Mouse (Mus musculus) forebrain, embryonic 14.5 days (tissue): Measurements from ENCODE around the gene Mtx1. TPM values are rescaled to one million over a fixed set of nuclear protein-coding genes. Genes with fewer than 3 reads are reported as not detected.

ENCODE experiments used
- ATAC-seq: fragments of 200-750 bp; cut with Nextera tagmentation; 2 replicates; pipeline ENCODE4 v1.8.0; 2017; ENCODE audit warnings: mild to moderate bottlenecking, moderate library complexity
- DNase-seq: peaks from one replicate; pipeline ENCODE4 v3.0.0-alpha.2; 2015; ENCODE audit warnings: low spot score
- H3K27ac ChIP-seq: fragments of 300-500 bp; sonication (generic); 2 replicates; pipeline ENCODE4 v1.5.1; 2014; ENCODE audit warnings: low read depth, mild to moderate bottlenecking, control low read depth, low read length, moderate library complexity
- H3K27me3 ChIP-seq: fragments of 300-500 bp; sonication (generic); replicated peaks from 2 replicates; pipeline ENCODE4 v1.6.1; 2014; ENCODE audit warnings: low read length, control low read depth, mixed read lengths; ENCODE audit not compliant: control insufficient read depth, insufficient read depth
- H3K36me3 ChIP-seq: fragments of 300-500 bp; sonication (generic); 2 replicates; pipeline ENCODE4 v1.6.1; 2014; ENCODE audit warnings: low read length, control low read depth; ENCODE audit not compliant: control insufficient read depth, insufficient read depth
- H3K4me1 ChIP-seq: fragments of 300-500 bp; sonication (generic); 2 replicates; pipeline ENCODE4 v1.6.1; 2014; ENCODE audit warnings: antibody characterized with exemption, low read length, control low read depth; ENCODE audit not compliant: control insufficient read depth, insufficient read depth
- H3K4me2 ChIP-seq: fragments of 300-500 bp; sonication (generic); 2 replicates; pipeline ENCODE4 v1.6.1; 2014; ENCODE audit warnings: mild to moderate bottlenecking, control low read depth, low read length
- H3K4me3 ChIP-seq: fragments of 300-500 bp; sonication (generic); 2 replicates; pipeline ENCODE4 v1.5.1; 2014; ENCODE audit warnings: low read depth, low read length, control low read depth
- H3K9ac ChIP-seq: fragments of 300-500 bp; sonication (generic); 2 replicates; pipeline ENCODE4 v1.6.1; 2014; ENCODE audit warnings: mild to moderate bottlenecking, low read length, control low read depth, moderate library complexity
- H3K9me3 ChIP-seq: fragments of 300-500 bp; sonication (generic); replicated peaks from 2 replicates; pipeline ENCODE4 v1.6.1; 2016; ENCODE audit warnings: low read length, control low read depth, mixed read lengths; ENCODE audit not compliant: control insufficient read depth
- WGBS: fragments of 180-500 bp; shearing (Covaris S2); extraction: QIAGEN DNeasy Blood & Tissue Kit; methylation state at CpG from one replicate; pipeline ENCODE4 v1.1.7; 2014; 5-methylcytosine and 5-hydroxymethylcytosine counted together
- polyA plus RNA-seq: library from polyadenylated mRNA; unstranded; fragments of >200 nt; fragmentation: Nextera tagmentation; extraction: Ambion mirVana; gene quantifications from 2 replicates; pipeline ENCODE4 v1.2.1, GENCODE M21; 2014

Mtx1 gene
- polyA plus RNA-seq, 1 experiment from 2014 or later = 182 TPM

GRCm38 (mm10) chr3:89232614-89233013, 5.7 kb upstream of the Mtx1 start:
- peaks cover 50% of the 10 kb centered on the region for H3K36me3 ChIP-seq
- DNase-seq = no peak
- H3K4me3 ChIP-seq = no peak overlapping the region
- H3K27me3 ChIP-seq = no peaks in the 10 kb centered on the region
- WGBS = 83% methylated on average over 6 of the region's 6 CpGs
- 0 out of 2 replicates have a peak, but pooled peaks cover 8% of the 10 kb centered on the region for H3K4me1 ChIP-seq
- no peak overlapping the region for H3K4me2 ChIP-seq
- H3K27ac ChIP-seq = no peak overlapping the region
- H3K9me3 ChIP-seq = no peaks in the 10 kb centered on the region
- ATAC-seq = no peak
- H3K9ac ChIP-seq = no peak overlapping the region

GRCm38 (mm10) chr3:89231772-89232275, 4.9 kb upstream of the Mtx1 start:
- H3K4me1 ChIP-seq = peaks cover 8% of the 10 kb centered on the region; the same call in 1 of the 2 replicates

GRCm38 (mm10) chr3:89231345-89231744, 4.5 kb upstream of the Mtx1 start:
- H3K27me3 ChIP-seq = no peaks in the 10 kb centered on the region
- no peak for ATAC-seq
- H3K4me1 ChIP-seq = peaks cover 13% of the 10 kb centered on the region
- DNase-seq = no peak
- no peak overlapping the region for H3K4me2 ChIP-seq
- H3K9ac ChIP-seq = no peak overlapping the region
- H3K27ac ChIP-seq = no peak overlapping the region
- 83% methylated on average over 7 of the region's 7 CpGs for WGBS
- H3K9me3 ChIP-seq = no peaks in the 10 kb centered on the region
- peaks cover 40% of the 10 kb centered on the region for H3K36me3 ChIP-seq
- H3K4me3 ChIP-seq = no peak overlapping the region

More at GRCm38 (mm10) chr3:89231772-89232275, 4.9 kb upstream of the Mtx1 start:
- Histone ChIP-seq H3K27me3 (no peaks in the 10 kb centered on the region), H3K4me3 (no peak overlapping the region), H3K4me2 (no peak overlapping the region), H3K9ac (no peak overlapping the region), H3K9me3 (no peaks in the 10 kb centered on the region), H3K27ac (no peak overlapping the region), H3K36me3 (peaks cover 42% of the 10 kb centered on the region)
- DNase-seq = no peak
- no peak for ATAC-seq
- WGBS = 79% methylated on average over 16 of the region's 16 CpGs

- peaks cover 21% of the 10 kb centered on the region for H3K4me1 ChIP-seq
- DNase-seq = no peak
- WGBS = 88% methylated on average over 2 of the region's 2 CpGs
- no peak for ATAC-seq
- H3K4me2 ChIP-seq = no peak overlapping the region
- H3K36me3 ChIP-seq = peaks cover 32% of the 10 kb centered on the region
- no peak overlapping the region for H3K27ac ChIP-seq
- H3K9me3 ChIP-seq = no peaks in the 10 kb centered on the region
- no peak overlapping the region for H3K4me3 ChIP-seq
- no peaks in the 10 kb centered on the region for H3K27me3 ChIP-seq
- H3K9ac ChIP-seq = no peak overlapping the region
Observed at GRCm38 (mm10) chr3:89230561-89230960, 3.7 kb upstream of the Mtx1 start.

- no peak overlapping the region; the same call in 1 of the 2 replicates for H3K4me2 ChIP-seq
- H3K27me3 ChIP-seq = no peaks in the 10 kb centered on the region
- peaks cover 20% of the 10 kb centered on the region for H3K36me3 ChIP-seq
- no peak overlapping the region for H3K4me3 ChIP-seq
- 54% methylated on average over 4 of the region's 4 CpGs for WGBS
- H3K4me1 ChIP-seq = peaks cover 33% of the 10 kb centered on the region
- no peaks in the 10 kb centered on the region for H3K9me3 ChIP-seq
- no peak for ATAC-seq
- no peak overlapping the region for H3K27ac ChIP-seq
- no peak overlapping the region for H3K9ac ChIP-seq
- DNase-seq = no peak
Observed at GRCm38 (mm10) chr3:89229276-89229675, 2.4 kb upstream of the Mtx1 start.

- no peaks in the 10 kb centered on the region for H3K27me3 ChIP-seq
- H3K36me3 ChIP-seq = peaks cover 20% of the 10 kb centered on the region
- peak within 1 kb of the TSS; percentile 85; the same call in 1 of the 2 replicates for H3K9ac ChIP-seq
- H3K4me2 ChIP-seq = peak within 1 kb of the TSS; percentile 72
- peak within 1 kb of the TSS; percentile 94 for H3K27ac ChIP-seq
- DNase-seq (no peak), ATAC-seq (no peak)
- H3K9me3 ChIP-seq = no peaks in the 10 kb centered on the region
- H3K4me1 ChIP-seq = peaks cover 38% of the 10 kb centered on the region
- peak within 1 kb of the TSS; percentile 62 for H3K4me3 ChIP-seq
- WGBS = 36% methylated on average over 10 of the region's 10 CpGs
Observed at GRCm38 (mm10) chr3:89228836-89229235, 1.9 kb upstream of the Mtx1 start, which contains the start of gene Muc1. Gene Muc1, plus strand, starts transcription at chr3:89229057.

GRCm38 (mm10) chr3:89228180-89228549, 1.3 kb upstream of the Mtx1 start:
- Histone ChIP-seq H3K4me1 (peaks cover 43% of the 10 kb centered on the region), H3K4me2 (peak overlapping the region; percentile 72), H3K9ac (peak overlapping the region; percentile 85; the same call in 1 of the 2 replicates), H3K9me3 (no peaks in the 10 kb centered on the region), H3K36me3 (peaks cover 20% of the 10 kb centered on the region), H3K27me3 (no peaks in the 10 kb centered on the region), H3K4me3 (peak overlapping the region; percentile 62), H3K27ac (peak overlapping the region; percentile 94)
- under 1% methylated on average over 20 of the region's 20 CpGs for WGBS
- DNase-seq (peak; percentile 90), ATAC-seq (peak; percentile 37)

- Histone ChIP-seq H3K36me3 (peaks cover 21% of the 10 kb centered on the region), H3K4me1 (peaks cover 45% of the 10 kb centered on the region), H3K9me3 (no peaks in the 10 kb centered on the region), H3K27ac (peak overlapping the region; percentile 94), H3K9ac (peak overlapping the region; percentile 85), H3K4me2 (peak overlapping the region; percentile 72), H3K27me3 (no peaks in the 10 kb centered on the region), H3K4me3 (peak overlapping the region; percentile 62)
- WGBS = under 1% methylated on average over 41 of the region's 41 CpGs
- DNase-seq (peak; percentile 99), ATAC-seq (peak; percentile 85)
Observed at GRCm38 (mm10) chr3:89227307-89228179, 655 bp upstream of the Mtx1 start.

GRCm38 (mm10) chr3:89226361-89226760, 527 bp downstream of the Mtx1 start:
- peak overlapping the region; percentile 62 for H3K4me3 ChIP-seq
- under 1% methylated on average over 11 of the region's 11 CpGs for WGBS

More at GRCm38 (mm10) chr3:89226361-89226760, 527 bp downstream of the Mtx1 start:
- Histone ChIP-seq H3K4me1 (peaks cover 46% of the 10 kb centered on the region), H3K4me2 (peak overlapping the region; percentile 72), H3K9me3 (no peaks in the 10 kb centered on the region), H3K27ac (peak overlapping the region; percentile 94), H3K36me3 (peaks cover 32% of the 10 kb centered on the region), H3K9ac (peak overlapping the region; percentile 85), H3K27me3 (no peaks in the 10 kb centered on the region)
- no peak for ATAC-seq
- DNase-seq = no peak
